Mouse (Mus musculus): ENCODE measurements around the gene Smyd4. TPM values are rescaled to one million over a fixed set of nuclear protein-coding genes. Genes with fewer than 3 reads are reported as not detected.

Smyd4 gene
- polyA plus RNA-seq, 1 experiment from 2014 or later, result 14.3 TPM

DNA sequence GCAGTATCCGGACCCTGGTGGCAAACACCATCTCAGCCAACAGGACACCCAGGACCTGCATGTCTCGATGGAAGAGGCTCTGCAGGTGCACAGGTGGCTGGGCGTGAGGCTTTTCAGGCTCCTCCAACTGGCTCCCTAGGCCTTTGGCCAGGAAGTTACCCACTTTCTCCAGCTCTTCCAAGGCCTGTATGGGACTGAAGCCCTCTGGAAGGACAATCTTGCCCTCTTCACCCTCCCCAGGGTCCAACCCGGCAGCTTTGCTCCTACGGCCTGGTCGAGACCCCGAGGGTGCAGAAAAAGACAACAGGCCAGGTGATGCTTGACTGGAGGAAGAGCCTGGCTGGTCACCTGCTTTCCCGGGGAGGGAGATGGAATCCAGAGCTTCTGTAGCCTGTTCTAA lies 103.8 kb downstream of the Smyd4 start:
- Histone ChIP-seq H3K27ac (replicated peaks; ENCODE audit: low read depth, low read length) (no peak overlapping the region), H3K4me1 (ENCODE audit: control insufficient read depth, insufficient read depth, low read length) (peaks cover 4% of the 10 kb centered on the region; the same call in 1 of the 2 replicates), H3K4me2 (ENCODE audit: low read depth, severe bottlenecking) (no peak overlapping the region), H3K9ac (ENCODE audit: low read length) (no peak overlapping the region), H3K4me3 (ENCODE audit: low read depth, low read length) (no peak overlapping the region), H3K27me3 (ENCODE audit: control insufficient read depth, insufficient read depth, low read length) (no peaks in the 10 kb centered on the region), H3K9me3 (ENCODE audit: control insufficient read depth, low read length) (no peaks in the 10 kb centered on the region), H3K36me3 (ENCODE audit: control insufficient read depth, insufficient read depth, low read length) (peaks cover 6% of the 10 kb centered on the region; the same call in 1 of the 2 replicates)
- WGBS, result 90% methylated on average over 8 of the region's 8 CpGs
- DNase-seq (ENCODE audit: low spot score) (no peak), ATAC-seq (ENCODE audit: insufficient number of reproducible peaks, low FRiP score, low TSS enrichment, low read depth) (no peak)

DNA sequence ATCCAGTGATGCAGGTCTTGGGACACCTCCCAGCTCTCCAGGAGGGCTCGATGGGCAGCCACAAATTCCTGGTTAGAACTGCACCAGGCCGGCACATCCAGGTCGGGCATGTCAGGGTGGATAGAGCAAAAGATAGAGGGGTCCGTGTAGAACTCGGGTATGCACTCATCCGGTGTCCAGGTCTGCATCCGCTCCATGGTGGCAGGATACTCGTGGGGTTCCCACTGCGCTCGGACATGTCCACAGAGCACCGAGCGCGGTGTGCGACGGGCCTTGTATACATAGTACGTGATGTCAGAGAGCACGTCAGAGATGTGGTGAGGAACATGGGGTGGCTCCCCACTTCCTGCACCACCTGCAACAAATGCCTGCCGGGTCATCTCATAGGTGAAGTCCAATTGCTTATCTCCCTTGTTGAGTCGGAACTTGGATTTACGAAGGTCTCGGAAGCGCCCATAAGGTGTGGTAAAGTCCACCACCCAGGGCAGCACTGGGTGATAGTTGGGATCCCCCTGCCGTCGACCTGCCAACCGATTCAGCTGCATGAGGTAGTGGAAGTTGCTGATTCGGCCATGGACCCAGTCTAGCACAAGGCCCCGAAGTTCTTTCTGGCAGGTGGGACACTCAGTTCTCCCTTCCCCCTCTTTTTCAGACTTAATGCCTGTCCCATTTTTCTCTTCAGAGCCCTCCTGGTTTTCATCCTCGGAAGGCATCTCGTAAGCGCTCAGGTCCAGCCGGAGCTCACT lies 104.8 kb downstream of the Smyd4 start:
- DNase-seq (ENCODE audit: low spot score), result no peak
- peaks cover 5% of the 10 kb centered on the region; the same call in 1 of the 2 replicates for H3K36me3 ChIP-seq (ENCODE audit: control insufficient read depth, insufficient read depth, low read length)
- H3K27ac ChIP-seq (replicated peaks; ENCODE audit: low read depth, low read length), result no peak overlapping the region
- WGBS, result 91% methylated on average over 31 of the region's 31 CpGs
- peak overlapping the region; percentile 100; the same call in 1 of the 2 replicates for H3K4me2 ChIP-seq (ENCODE audit: low read depth, severe bottlenecking)
- no peak for ATAC-seq (ENCODE audit: insufficient number of reproducible peaks, low FRiP score, low TSS enrichment, low read depth)
- H3K9ac ChIP-seq (ENCODE audit: low read length), result no peak overlapping the region
- H3K27me3 ChIP-seq (ENCODE audit: control insufficient read depth, insufficient read depth, low read length), result no peaks in the 10 kb centered on the region
- H3K4me3 ChIP-seq (ENCODE audit: low read depth, low read length), result no peak overlapping the region
- H3K4me1 ChIP-seq (ENCODE audit: control insufficient read depth, insufficient read depth, low read length), result peaks cover 4% of the 10 kb centered on the region; the same call in 1 of the 2 replicates
- no peaks in the 10 kb centered on the region for H3K9me3 ChIP-seq (ENCODE audit: control insufficient read depth, low read length)

DNA sequence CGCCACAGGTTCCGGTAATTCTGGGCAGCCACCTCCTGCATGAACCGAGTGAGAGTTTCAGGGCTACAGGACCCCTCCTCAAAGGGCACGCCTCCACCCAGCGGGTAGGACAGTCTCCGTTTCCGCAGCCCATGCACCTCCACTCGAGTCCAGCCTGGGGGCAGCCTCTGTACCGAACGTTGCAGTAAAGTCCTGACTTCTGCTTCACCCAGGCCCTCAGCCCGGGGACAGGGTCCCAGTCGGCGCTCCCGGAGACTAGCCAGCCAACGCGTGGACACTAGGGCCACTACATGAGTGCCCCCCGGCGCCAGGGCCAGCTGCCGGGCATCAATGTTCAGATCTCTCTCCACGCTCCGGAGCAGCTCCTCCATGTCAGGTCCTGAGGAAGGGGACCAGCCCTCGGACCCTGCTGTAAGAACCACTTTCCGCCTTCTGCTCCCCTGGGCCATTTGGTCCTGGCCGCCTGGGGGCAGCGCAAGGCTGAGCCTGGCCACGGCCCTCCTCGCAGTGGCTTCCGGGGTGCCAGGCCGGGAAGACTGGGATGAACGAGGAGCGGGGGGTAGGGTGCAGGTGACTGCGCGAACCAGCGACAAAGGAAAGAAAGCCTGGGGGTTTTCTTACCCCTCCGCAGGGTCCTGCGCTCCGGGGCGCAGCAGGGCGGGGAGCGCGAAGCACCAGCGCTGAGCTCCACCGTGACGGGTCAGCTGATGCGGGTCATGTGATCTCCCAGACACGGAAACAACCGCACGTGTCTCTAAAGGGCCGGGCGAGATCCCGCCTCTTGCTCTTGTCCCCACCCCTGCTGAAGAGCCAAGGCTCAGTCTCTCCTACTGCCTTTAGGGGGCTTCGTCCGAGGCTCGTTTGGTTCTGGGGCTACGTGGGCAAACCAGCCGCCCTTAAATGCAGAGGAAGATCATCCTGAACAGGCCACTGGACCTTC lies 106.0 kb downstream of the Smyd4 start, which contains the start of gene Wdr81:
Gene Wdr81, minus strand, starts transcription at position 727 of the 940 bp plus-strand sequence.
- DNase-seq (ENCODE audit: low spot score), result peak; percentile 91
- H3K9ac ChIP-seq (ENCODE audit: low read length), result peak within 1 kb of the TSS; percentile 62
- H3K36me3 ChIP-seq (ENCODE audit: control insufficient read depth, insufficient read depth, low read length), result no peaks in the 10 kb centered on the region
- no peaks in the 10 kb centered on the region for H3K27me3 ChIP-seq (ENCODE audit: control insufficient read depth, insufficient read depth, low read length)
- H3K27ac ChIP-seq (replicated peaks; ENCODE audit: low read depth, low read length), result no peak within 1 kb of the TSS
- H3K4me2 ChIP-seq (ENCODE audit: low read depth, severe bottlenecking), result peak within 1 kb of the TSS; percentile 100
- H3K9me3 ChIP-seq (ENCODE audit: control insufficient read depth, low read length), result no peaks in the 10 kb centered on the region
- peaks cover 4% of the 10 kb centered on the region; the same call in 1 of the 2 replicates for H3K4me1 ChIP-seq (ENCODE audit: control insufficient read depth, insufficient read depth, low read length)
- H3K4me3 ChIP-seq (ENCODE audit: low read depth, low read length), result peak within 1 kb of the TSS; percentile 58
- WGBS, result 3% methylated on average over 56 of the region's 56 CpGs
- ATAC-seq (ENCODE audit: insufficient number of reproducible peaks, low FRiP score, low TSS enrichment, low read depth), result peak; percentile 88

Small RNAs within 50 kb of the gene (microRNA-seq; reads per million reads assigned to microRNA genes)
- gene Gm47300, result not detected

Other genes starting within 250 kb of the Smyd4 start
- gene Hic1, start 178.9 kb upstream of the Smyd4 start, polyA plus RNA-seq (2014; fragmentation: Nextera tagmentation; extraction: Ambion mirVana), result 4.1 and 4.5 TPM in 2 replicates
- gene Ovca2, start 169.6 kb upstream of the Smyd4 start, polyA plus RNA-seq (2014; fragmentation: Nextera tagmentation; extraction: Ambion mirVana), result 38.2 and 39.8 TPM in 2 replicates
- gene Dph1, start 157.2 kb upstream of the Smyd4 start, polyA plus RNA-seq (2014; fragmentation: Nextera tagmentation; extraction: Ambion mirVana), result 24.1 and 25.5 TPM in 2 replicates
- gene Rtn4rl1, start 154.7 kb upstream of the Smyd4 start, polyA plus RNA-seq (2014; fragmentation: Nextera tagmentation; extraction: Ambion mirVana), result 0.75 and 0.78 TPM in 2 replicates
- gene Rpa1, start 109 bp upstream of the Smyd4 start, polyA plus RNA-seq (2014; fragmentation: Nextera tagmentation; extraction: Ambion mirVana), result 151 and 154 TPM in 2 replicates
- 174 and 194 TPM in 2 replicates for gene Serpinf1, start 74.3 kb downstream of the Smyd4 start, polyA plus RNA-seq (2014; fragmentation: Nextera tagmentation; extraction: Ambion mirVana)
- gene Serpinf2, start 91.2 kb downstream of the Smyd4 start, polyA plus RNA-seq (2014; fragmentation: Nextera tagmentation; extraction: Ambion mirVana), result 0.52 TPM in 1 of 2 replicates, not detected in the other
- gene Wdr81, start 106.3 kb downstream of the Smyd4 start, polyA plus RNA-seq (2014; fragmentation: Nextera tagmentation; extraction: Ambion mirVana), result 3.3 and 3.4 TPM in 2 replicates
- 10.4 and 11.3 TPM in 2 replicates for gene Tlcd2, start 113.3 kb downstream of the Smyd4 start, polyA plus RNA-seq (2014; fragmentation: Nextera tagmentation; extraction: Ambion mirVana)
- 111 and 123 TPM in 2 replicates for gene Prpf8, start 138.4 kb downstream of the Smyd4 start, polyA plus RNA-seq (2014; fragmentation: Nextera tagmentation; extraction: Ambion mirVana)
- gene Rilp, start 161.7 kb downstream of the Smyd4 start, polyA plus RNA-seq (2014; fragmentation: Nextera tagmentation; extraction: Ambion mirVana), result 0.50 and 0.59 TPM in 2 replicates
- gene Scarf1, start 165.1 kb downstream of the Smyd4 start, polyA plus RNA-seq (2014; fragmentation: Nextera tagmentation; extraction: Ambion mirVana), result 4.5 and 4.7 TPM in 2 replicates
- 4.0 and 4.2 TPM in 2 replicates for gene Slc43a2, start 183.3 kb downstream of the Smyd4 start, polyA plus RNA-seq (2014; fragmentation: Nextera tagmentation; extraction: Ambion mirVana)
- 67.3 and 70.7 TPM in 2 replicates for gene Pitpna, start 239.7 kb downstream of the Smyd4 start, polyA plus RNA-seq (2014; fragmentation: Nextera tagmentation; extraction: Ambion mirVana)

All from limb, embryonic 11.5 days (tissue).